Mouse (Mus musculus) CH12.LX (cell line): ENCODE data around the gene Aip.

ENCODE experiments used
- BHLHE40 ChIP-seq: IDR thresholded peaks from 2 replicates; pipeline ENCODE4 v1.6.1; 2011; ENCODE audit warnings: mild to moderate bottlenecking, low read depth, low read length, improper control_type of control experiment
- CHD2 ChIP-seq: IDR thresholded peaks from 2 replicates; pipeline ENCODE4 v1.6.1; 2011; ENCODE audit warnings: low read length, improper control_type of control experiment
- CTCF ChIP-seq, 2 experiments: IDR thresholded peaks in 1 of 2; conservative IDR thresholded peaks in 1 of 2; 2 replicates each; pipeline ENCODE4 v1.5.1; 2011 to 2012; ENCODE audit warnings: low read depth in 2 of 2, low read length in 2 of 2, improper control_type of control experiment in 1 of 2, inconsistent platforms in 1 of 2, mild to moderate bottlenecking in 1 of 2, moderate library complexity in 1 of 2
- EP300 ChIP-seq: IDR thresholded peaks from 2 replicates; pipeline ENCODE4 v1.6.1; 2011; ENCODE audit warnings: low read length, improper control_type of control experiment
- GABPA ChIP-seq: IDR thresholded peaks from 2 replicates; pipeline ENCODE4 v1.6.1; 2012; ENCODE audit warnings: low read depth, low read length, improper control_type of control experiment, inconsistent platforms; ENCODE audit not compliant: insufficient replicate concordance
- MXI1 ChIP-seq: IDR thresholded peaks from 2 replicates; pipeline ENCODE4 v1.6.1; 2011; ENCODE audit warnings: mild to moderate bottlenecking, low read depth, low read length, improper control_type of control experiment
- POLR2A ChIP-seq: IDR thresholded peaks from 2 replicates; pipeline ENCODE4 v1.6.1; 2011; ENCODE audit warnings: low read depth, mild to moderate bottlenecking, improper control_type of control experiment, low read length
- POLR2AphosphoS2 ChIP-seq: IDR thresholded peaks from 2 replicates; pipeline ENCODE4 v1.6.1; 2011; ENCODE audit warnings: low read depth, low read length, improper control_type of control experiment
- ZKSCAN1 ChIP-seq: IDR thresholded peaks from 2 replicates; pipeline ENCODE4 v1.6.1; 2012; ENCODE audit warnings: low read depth, inconsistent platforms, low read length, improper control_type of control experiment, borderline replicate concordance
- ZNF384 ChIP-seq: IDR thresholded peaks from 2 replicates; pipeline ENCODE4 v1.6.1; 2012; ENCODE audit warnings: low read depth, low read length, improper control_type of control experiment, inconsistent platforms

DNA sequence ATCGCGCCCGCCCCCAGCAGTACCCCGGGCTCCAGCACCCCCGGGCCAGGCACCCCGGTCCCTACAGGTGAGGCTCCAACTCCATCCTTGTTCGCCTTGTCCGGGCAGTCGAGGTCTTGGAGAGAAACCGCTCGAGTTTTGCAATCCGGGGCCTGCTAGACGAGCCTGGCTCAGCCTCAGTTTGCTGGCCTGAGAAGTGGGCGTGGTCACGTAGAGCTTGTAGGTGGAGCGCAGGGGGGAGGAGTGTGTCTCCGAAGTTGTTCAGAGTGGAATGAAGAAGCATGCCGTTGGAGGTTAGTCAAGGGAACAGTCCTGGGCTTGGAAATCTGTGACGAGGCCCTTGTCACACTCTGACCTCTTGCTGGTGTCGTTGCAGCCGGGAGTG, 28.2 kb downstream of the Aip start:
- TF ChIP-seq CTCF (conservative IDR thresholded peaks at IDR 0.05 in 1 of 2, IDR thresholded peaks at IDR 0.05 in 1 of 2; ENCODE audit: low read depth in 2 of 2, low read length in 2 of 2): no peak
- TF ChIP-seq POLR2AphosphoS2: no peak
- TF ChIP-seq BHLHE40: no peak
- no peak for TF ChIP-seq ZNF384
- TF ChIP-seq POLR2A: no peak
- no peak for TF ChIP-seq EP300
- TF ChIP-seq ZKSCAN1: no peak
- no peak for TF ChIP-seq GABPA
- TF ChIP-seq MXI1: peak; percentile 83
- no peak for TF ChIP-seq CHD2
